36 mouse cellular contexts compared by ENCODE assay signal in the genomic region with DNA sequence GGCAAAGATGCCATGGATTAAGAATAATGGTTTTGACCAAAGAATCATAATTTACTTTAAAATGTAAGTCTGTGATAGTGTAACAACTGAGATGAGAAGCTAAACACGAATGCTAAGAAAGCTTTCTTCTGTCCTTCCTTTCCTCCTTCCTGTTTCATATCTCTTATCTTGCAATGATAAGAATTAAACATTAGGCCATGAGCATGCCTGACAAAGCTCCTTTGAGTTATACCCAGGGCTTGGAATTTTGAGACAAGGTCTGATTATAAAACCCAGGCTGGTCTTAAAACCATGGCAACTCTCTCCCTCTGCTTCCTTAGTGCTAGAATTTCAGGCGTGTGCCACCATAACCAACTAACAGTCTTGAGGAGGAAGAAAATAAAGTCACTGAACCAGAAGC. TPM values are rescaled to one million over a fixed set of nuclear protein-coding genes. Genes with fewer than 3 reads are reported as not detected.
"Had no signal": no experiment of that assay in that cellular context is flagged by ENCODE, and none has a peak within 500 bp of the region (broad histone marks: within the 10 kb centered on the region; RNA-seq: fewer than 3 reads in every experiment).

No protein-coding gene starts in this region.

- H3K27ac ChIP-seq: heart, embryonic 10.5 days; heart, embryonic 13.5 days; heart, embryonic 15.5 days; hindbrain, embryonic 10.5 days; hindbrain, embryonic 12.5 days; hindbrain, embryonic 13.5 days; hindbrain, embryonic 14.5 days; hindbrain, embryonic 15.5 days; hindbrain, postnatal 0 days; intestine, embryonic 15.5 days; kidney, embryonic 15.5 days; kidney, postnatal 0 days; layer of hippocampus, adult 2 months had no signal

- DNase-seq: heart, postnatal 10 days; heart, postnatal 14 days; heart, postnatal 36 days; heart, postnatal 4 days; kidney, adult 11 months; kidney, adult 18-20 months; kidney, adult 2 months; kidney, adult 8-10 months; kidney, adult 9 months; kidney, postnatal 10 days; kidney, postnatal 14 days; kidney, postnatal 25 days; kidney, postnatal 36 days; kidney, postnatal 4 days; layer of hippocampus, adult 9-11 months; layer of hippocampus, postnatal 36 days had no signal

- H3K9me3 ChIP-seq: heart, embryonic 10.5 days; heart, embryonic 12.5 days; heart, embryonic 13.5 days; heart, embryonic 15.5 days; hindbrain, embryonic 10.5 days; hindbrain, embryonic 12.5 days; hindbrain, embryonic 13.5 days; hindbrain, embryonic 15.5 days; intestine, embryonic 15.5 days; kidney, embryonic 15.5 days had no signal

- H3K4me2 ChIP-seq: heart, embryonic 11.5 days; heart, embryonic 12.5 days; heart, embryonic 13.5 days; heart, embryonic 15.5 days; hindbrain, embryonic 12.5 days; hindbrain, embryonic 13.5 days; hindbrain, embryonic 14.5 days; hindbrain, embryonic 15.5 days; intestine, embryonic 15.5 days; kidney, embryonic 15.5 days had no signal

- H3K36me3 ChIP-seq: heart, embryonic 10.5 days; heart, embryonic 12.5 days; heart, embryonic 13.5 days; heart, embryonic 15.5 days; hindbrain, embryonic 10.5 days; hindbrain, embryonic 12.5 days; hindbrain, embryonic 13.5 days; hindbrain, embryonic 15.5 days; intestine, embryonic 15.5 days; kidney, embryonic 15.5 days had no signal

- H3K4me3 ChIP-seq: heart, embryonic 10.5 days; heart, embryonic 12.5 days; heart, embryonic 13.5 days; heart, embryonic 15.5 days; hindbrain, embryonic 10.5 days; hindbrain, embryonic 12.5 days; hindbrain, embryonic 13.5 days; hindbrain, embryonic 15.5 days; intestine, embryonic 15.5 days; kidney, embryonic 15.5 days; layer of hippocampus, adult 2 months had no signal

- H3K4me1 ChIP-seq: heart, embryonic 15.5 days; hindbrain, embryonic 10.5 days; hindbrain, embryonic 12.5 days; hindbrain, embryonic 13.5 days; hindbrain, embryonic 15.5 days; intestine, embryonic 15.5 days; kidney, embryonic 15.5 days had no signal

- H3K27me3 ChIP-seq: heart, embryonic 12.5 days; heart, embryonic 13.5 days; heart, embryonic 15.5 days; hindbrain, embryonic 12.5 days; hindbrain, embryonic 13.5 days; hindbrain, embryonic 15.5 days; intestine, embryonic 15.5 days; kidney, embryonic 15.5 days had no signal

- H3K9ac ChIP-seq: heart, embryonic 12.5 days; heart, embryonic 13.5 days; heart, embryonic 15.5 days; hindbrain, embryonic 12.5 days; hindbrain, embryonic 13.5 days; hindbrain, embryonic 14.5 days; hindbrain, embryonic 15.5 days; intestine, embryonic 15.5 days; kidney, embryonic 15.5 days had no signal

- ATAC-seq: hindbrain, embryonic 16.5 days; hindbrain, postnatal 0 days; inflammation-experienced regulatory T-cells, adult 6 months; intestine, embryonic 15.5 days; intestine, embryonic 16.5 days; intestine, postnatal 0 days had no signal

RNA-seq across cellular contexts. Expression of a gene that starts 22.2 kb away (rescaled TPM):
- total RNA-seq: hematopoietic stem cell, adult 5-6 weeks had no signal
- polyA plus RNA-seq: inflammation-experienced regulatory T-cells, adult 6 months had no signal
